In the genomic region with DNA sequence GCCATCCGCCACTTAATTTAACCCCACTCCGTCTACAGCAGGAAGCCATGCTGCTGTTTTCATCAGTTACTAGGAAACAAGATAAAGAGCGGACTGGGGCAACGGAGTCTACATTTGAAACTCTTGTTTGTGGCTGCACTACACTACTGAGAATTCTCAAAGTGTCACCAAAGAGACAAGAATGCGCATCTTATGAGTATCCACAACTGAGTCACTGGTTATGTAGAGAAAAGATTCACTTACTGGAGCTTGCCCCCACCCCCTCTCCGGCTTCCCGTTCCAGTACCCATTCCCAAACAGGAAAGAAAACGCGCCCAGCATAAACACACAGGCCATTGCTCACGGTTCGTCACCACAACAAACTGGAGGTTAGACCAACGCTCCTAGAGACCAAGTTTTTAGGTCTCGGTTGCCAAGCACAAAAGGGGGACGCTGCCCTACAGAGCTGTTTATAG, we compare ENCODE assay signal across 8 mouse cellular contexts. TPM values are rescaled to one million over a fixed set of nuclear protein-coding genes. Genes with fewer than 3 reads are reported as not detected.
DNase-seq lines count a peak whose midpoint lies in the region; ATAC-seq and TF ChIP-seq lines count a peak whose summit lies in the region.

No protein-coding gene starts in this region.

- H3K4me1 ChIP-seq in MEL (ENCODE audit: control insufficient read depth in 1 of 2, insufficient read depth in 2 of 2, low read length in 2 of 2): peaks cover 13 to 18% of the 10 kb centered on the region in 2 experiments
- peaks cover 23% of the 10 kb centered on the region for H3K4me1 ChIP-seq in embryonic facial prominence, embryonic 10.5 days
- H3K4me1 ChIP-seq in heart, postnatal 0 days (ENCODE audit: control insufficient read depth, insufficient read depth): peaks cover 26% of the 10 kb centered on the region
- peaks cover 14% of the 10 kb centered on the region for H3K4me1 ChIP-seq in stomach, embryonic 16.5 days (ENCODE audit: control insufficient read depth, insufficient read depth, low read length)

- H3K9me3 ChIP-seq in MEL (replicated peaks; ENCODE audit: insufficient read depth, low read length): no peaks in the 10 kb centered on the region
- no peaks in the 10 kb centered on the region for H3K9me3 ChIP-seq in embryonic facial prominence, embryonic 10.5 days
- H3K9me3 ChIP-seq in heart, postnatal 0 days (replicated peaks; ENCODE audit: control insufficient read depth, low read length): no peaks in the 10 kb centered on the region
- H3K9me3 ChIP-seq in stomach, embryonic 16.5 days (replicated peaks; ENCODE audit: control insufficient read depth, low read length): no peaks in the 10 kb centered on the region

- H3K36me3 ChIP-seq in MEL (ENCODE audit: control insufficient read depth in 1 of 2, insufficient read depth in 2 of 2, low read length in 2 of 2): peaks cover 0 to 35% of the 10 kb centered on the region in 2 experiments; a peak in 2 of 4 replicates
- H3K36me3 ChIP-seq in embryonic facial prominence, embryonic 10.5 days (replicated peaks): no peaks in the 10 kb centered on the region
- no peaks in the 10 kb centered on the region for H3K36me3 ChIP-seq in heart, postnatal 0 days (replicated peaks; ENCODE audit: control insufficient read depth, insufficient read depth, low read length)
- H3K36me3 ChIP-seq in stomach, embryonic 16.5 days (ENCODE audit: control insufficient read depth, insufficient read depth, low read length): no peaks in the 10 kb centered on the region

- peak overlapping the region; percentile 67 for H3K27ac ChIP-seq in MEL (ENCODE audit: control insufficient read depth, low read depth, low read length)
- H3K27ac ChIP-seq in embryonic facial prominence, embryonic 10.5 days (replicated peaks): peak overlapping the region; percentile 97
- peak overlapping the region; percentile 95 for H3K27ac ChIP-seq in heart, postnatal 0 days (ENCODE audit: low read depth)
- H3K27ac ChIP-seq in stomach, embryonic 16.5 days (ENCODE audit: low read length): peak overlapping the region; percentile 75

- 3% methylated on average over 14 of the region's 14 CpGs for WGBS in embryonic facial prominence, embryonic 10.5 days
- under 1% methylated on average over 14 of the region's 14 CpGs for WGBS in heart, postnatal 0 days
- WGBS in stomach, embryonic 16.5 days: 2% methylated on average over 14 of the region's 14 CpGs

- no peak for TF ChIP-seq CTCF in MEL (IDR thresholded peaks at IDR 0.05 in 2 of 3, conservative IDR thresholded peaks at IDR 0.05 in 1 of 3; ENCODE audit: control insufficient read depth in 1 of 3, insufficient read depth in 1 of 3, low read depth in 2 of 3, low read length in 3 of 3, poor library complexity in 1 of 3, severe bottlenecking in 1 of 3)
- no peak for TF ChIP-seq CTCF in heart, postnatal 0 days (IDR thresholded peaks at IDR 0.05; ENCODE audit: low read depth)

- H3K4me3 ChIP-seq in MEL (ENCODE audit: control insufficient read depth in 1 of 2, insufficient read depth in 1 of 2, low read depth in 2 of 2, low read length in 2 of 2): peak overlapping the region; percentile 75 to 91
- H3K4me3 ChIP-seq in embryonic facial prominence, embryonic 10.5 days: peak overlapping the region; percentile 97
- H3K4me3 ChIP-seq in heart, postnatal 0 days (ENCODE audit: low read depth, low read length): peak overlapping the region; percentile 97
- H3K4me3 ChIP-seq in stomach, embryonic 16.5 days (replicated peaks; ENCODE audit: low read length): peak overlapping the region; percentile 95

- peak overlapping the region; percentile 92 for H3K9ac ChIP-seq in MEL (ENCODE audit: control insufficient read depth, low read depth, low read length, poor library complexity, severe bottlenecking)
- H3K9ac ChIP-seq in heart, postnatal 0 days (replicated peaks; ENCODE audit: low read depth, low read length): peak overlapping the region; percentile 97
- H3K9ac ChIP-seq in stomach, embryonic 16.5 days (ENCODE audit: low read length): peak overlapping the region; percentile 85

- H3K4me2 ChIP-seq in heart, postnatal 0 days (ENCODE audit: low read depth, low read length): peak overlapping the region; percentile 83
- peak overlapping the region; percentile 89 for H3K4me2 ChIP-seq in stomach, embryonic 16.5 days (ENCODE audit: low read depth, low read length)

- 0 out of 2 replicates have a peak, but pooled peaks have one; percentile 12 for ATAC-seq in heart, postnatal 0 days (ENCODE audit: insufficient read depth, low read depth)
- ATAC-seq in megakaryocyte progenitor cell, adult 5-6 weeks (replicated peaks; ENCODE audit: poor library complexity): peak; percentile 24
- ATAC-seq in stomach, embryonic 16.5 days (ENCODE audit: insufficient read depth, low FRiP score): no peak

- DNase-seq in cerebellum, adult 9-11 months: peak; percentile 45
- no peak for DNase-seq in cerebellum, adult 9-10 months
- peak; percentile 76 for DNase-seq in MEL (ENCODE audit: low read depth, low spot score)
- DNase-seq in embryonic facial prominence, embryonic 10.5 days (ENCODE audit: low spot score): peak; percentile 42
- peak; percentile 79 for DNase-seq in heart, postnatal 0 days (ENCODE audit: low spot score)
- DNase-seq in kidney, postnatal 25 days: peak; percentile 51 to 67

- TF ChIP-seq RAD21 in MEL (IDR thresholded peaks at IDR 0.05; ENCODE audit: low read depth, low read length): no peak

- H3K79me2 ChIP-seq in MEL (ENCODE audit: control insufficient read depth, insufficient read depth, low read length, poor library complexity): peaks cover 48% of the 10 kb centered on the region

- no peak for TF ChIP-seq POLR2A in MEL (IDR thresholded peaks at IDR 0.05; ENCODE audit: control insufficient read depth in 1 of 2, insufficient read depth in 1 of 2, low read depth in 1 of 2, low read length in 2 of 2, poor library complexity in 1 of 2)

- TF ChIP-seq EP300 in MEL (IDR thresholded peaks at IDR 0.05; ENCODE audit: low read depth in 1 of 2, low read length in 2 of 2): no peak
- TF ChIP-seq EP300 in heart, postnatal 0 days (IDR thresholded peaks at IDR 0.05; ENCODE audit: low read depth): no peak

- no peaks in the 10 kb centered on the region for H3K27me3 ChIP-seq in MEL (ENCODE audit: control insufficient read depth in 1 of 2, insufficient read depth in 2 of 2, low read length in 2 of 2)
- H3K27me3 ChIP-seq in embryonic facial prominence, embryonic 10.5 days (replicated peaks; ENCODE audit: low read depth, poor library complexity, severe bottlenecking): no peaks in the 10 kb centered on the region; the same call in 1 of the 2 replicates
- no peaks in the 10 kb centered on the region for H3K27me3 ChIP-seq in heart, postnatal 0 days (ENCODE audit: control insufficient read depth, insufficient read depth, low read length)
- no peaks in the 10 kb centered on the region for H3K27me3 ChIP-seq in stomach, embryonic 16.5 days (ENCODE audit: control insufficient read depth, insufficient read depth, low read length)

RNA-seq across cellular contexts. Expression of a gene that starts 1.4 kb away (rescaled TPM):
- 16.7 and 17.8 TPM in 2 replicates for total RNA-seq in MEL (2012; rRNA removed)
- 10 to 100 TPM in 1 of 2 experiments, not detected in 1; 28.7 TPM for polyA plus RNA-seq in MEL (2012; ENCODE audit: insufficient read depth in 1 of 2, insufficient read length in 2 of 2, low read depth in 1 of 2, low replicate concordance in 2 of 2, missing spikeins in 1 of 2)
- polyA plus RNA-seq in embryonic facial prominence, embryonic 10.5 days (2016; fragmentation: Nextera tagmentation; extraction: Ambion mirVana): 9.9 TPM in 2 replicates
- total RNA-seq in heart, postnatal 0 days (2014; rRNA removed; ENCODE audit: low replicate concordance): 56.9 and 61.1 TPM in 2 replicates
- 6.1 and 7.0 TPM in 2 replicates for polyA plus RNA-seq in heart, postnatal 0 days (2015; fragmentation: Nextera tagmentation; extraction: Ambion mirVana)
- 141 and 146 TPM in 2 replicates for total RNA-seq in megakaryocyte progenitor cell, adult 5-6 weeks (2015)
- total RNA-seq in megakaryocyte progenitor cell, adult 5-6 weeks (2017): 68.5 and 76.9 TPM in 2 replicates
- 10.9 and 11.3 TPM in 2 replicates for polyA plus RNA-seq in stomach, embryonic 16.5 days (2015; fragmentation: Nextera tagmentation; extraction: Ambion mirVana)

RNA-seq across cellular contexts. Expression of a gene that starts 19.3 kb away (rescaled TPM):
- total RNA-seq in MEL (2012; rRNA removed): 9.8 and 11.2 TPM in 2 replicates
- polyA plus RNA-seq in MEL (2012; ENCODE audit: insufficient read depth in 1 of 2, insufficient read length in 2 of 2, low read depth in 1 of 2, low replicate concordance in 2 of 2, missing spikeins in 1 of 2): 10 to 100 TPM in 1 of 2 experiments, not detected in 1; 25.3 TPM
- polyA plus RNA-seq in embryonic facial prominence, embryonic 10.5 days (2016; fragmentation: Nextera tagmentation; extraction: Ambion mirVana): 36.4 and 41.5 TPM in 2 replicates
- total RNA-seq in heart, postnatal 0 days (2014; rRNA removed; ENCODE audit: low replicate concordance): 3.5 and 3.9 TPM in 2 replicates
- 13.5 and 14.2 TPM in 2 replicates for polyA plus RNA-seq in heart, postnatal 0 days (2015; fragmentation: Nextera tagmentation; extraction: Ambion mirVana)
- total RNA-seq in megakaryocyte progenitor cell, adult 5-6 weeks (2015): 21.4 and 23.9 TPM in 2 replicates
- 15.4 and 18.5 TPM in 2 replicates for total RNA-seq in megakaryocyte progenitor cell, adult 5-6 weeks (2017)
- 17.6 and 20.0 TPM in 2 replicates for polyA plus RNA-seq in stomach, embryonic 16.5 days (2015; fragmentation: Nextera tagmentation; extraction: Ambion mirVana)

RNA-seq across cellular contexts. Expression of a gene that starts 19.4 kb away (rescaled TPM):
- total RNA-seq in MEL (2012; rRNA removed): 14.2 and 15.1 TPM in 2 replicates
- polyA plus RNA-seq in MEL (2012; ENCODE audit: insufficient read depth in 1 of 2, insufficient read length in 2 of 2, low read depth in 1 of 2, low replicate concordance in 2 of 2, missing spikeins in 1 of 2): 10 to 100 TPM in 1 of 2 experiments, not detected in 1; 20.2 TPM
- polyA plus RNA-seq in embryonic facial prominence, embryonic 10.5 days (2016; fragmentation: Nextera tagmentation; extraction: Ambion mirVana): 20.4 and 22.7 TPM in 2 replicates
- total RNA-seq in heart, postnatal 0 days (2014; rRNA removed; ENCODE audit: low replicate concordance): 14.5 and 38.1 TPM in 2 replicates
- polyA plus RNA-seq in heart, postnatal 0 days (2015; fragmentation: Nextera tagmentation; extraction: Ambion mirVana): 14.5 and 14.9 TPM in 2 replicates
- 17.5 and 18.1 TPM in 2 replicates for total RNA-seq in megakaryocyte progenitor cell, adult 5-6 weeks (2015)
- 17.9 and 20.7 TPM in 2 replicates for total RNA-seq in megakaryocyte progenitor cell, adult 5-6 weeks (2017)
- polyA plus RNA-seq in stomach, embryonic 16.5 days (2015; fragmentation: Nextera tagmentation; extraction: Ambion mirVana): 20.1 and 22.0 TPM in 2 replicates

RNA-seq across cellular contexts. Expression of a gene that starts 19.5 kb away (rescaled TPM):
- total RNA-seq in MEL (2012; rRNA removed): 0.50 TPM in 1 of 2 replicates, not detected in the other
- under 1 TPM in 1 of 2 experiments, not detected in 1; 0.14 TPM for polyA plus RNA-seq in MEL (2012; ENCODE audit: insufficient read depth in 1 of 2, insufficient read length in 2 of 2, low read depth in 1 of 2, low replicate concordance in 2 of 2, missing spikeins in 1 of 2)
- polyA plus RNA-seq in embryonic facial prominence, embryonic 10.5 days (2016; fragmentation: Nextera tagmentation; extraction: Ambion mirVana): 0.16 TPM in 1 of 2 replicates, not detected in the other
- 0.50 TPM in 1 of 2 replicates, not detected in the other for total RNA-seq in heart, postnatal 0 days (2014; rRNA removed; ENCODE audit: low replicate concordance)
- polyA plus RNA-seq in heart, postnatal 0 days (2015; fragmentation: Nextera tagmentation; extraction: Ambion mirVana): 0.37 TPM in 1 of 2 replicates, not detected in the other
- total RNA-seq in megakaryocyte progenitor cell, adult 5-6 weeks (2015): 0.64 TPM in 1 of 2 replicates, not detected in the other
- total RNA-seq in megakaryocyte progenitor cell, adult 5-6 weeks (2017): not detected in 2 replicates
- polyA plus RNA-seq in stomach, embryonic 16.5 days (2015; fragmentation: Nextera tagmentation; extraction: Ambion mirVana): 1.1 TPM in 1 of 2 replicates, not detected in the other

RNA-seq across cellular contexts. Expression of a gene that starts 42.5 kb away (rescaled TPM):
- not detected in 2 replicates for total RNA-seq in MEL (2012; rRNA removed)
- polyA plus RNA-seq in MEL (2012; ENCODE audit: insufficient read depth in 1 of 2, insufficient read length in 2 of 2, low read depth in 1 of 2, low replicate concordance in 2 of 2, missing spikeins in 1 of 2): under 1 TPM in 1 of 2 experiments, not detected in 1; 0.11 TPM
- 0.24 and 0.42 TPM in 2 replicates for polyA plus RNA-seq in embryonic facial prominence, embryonic 10.5 days (2016; fragmentation: Nextera tagmentation; extraction: Ambion mirVana)
- total RNA-seq in heart, postnatal 0 days (2014; rRNA removed; ENCODE audit: low replicate concordance): not detected in 2 replicates
- polyA plus RNA-seq in heart, postnatal 0 days (2015; fragmentation: Nextera tagmentation; extraction: Ambion mirVana): 0.15 and 0.25 TPM in 2 replicates
- total RNA-seq in megakaryocyte progenitor cell, adult 5-6 weeks (2015): 0.51 and 1.9 TPM in 2 replicates
- 0.20 and 1.9 TPM in 2 replicates for total RNA-seq in megakaryocyte progenitor cell, adult 5-6 weeks (2017)
- polyA plus RNA-seq in stomach, embryonic 16.5 days (2015; fragmentation: Nextera tagmentation; extraction: Ambion mirVana): 0.70 and 1.3 TPM in 2 replicates
